Mouse (Mus musculus) limb, embryonic 14.5 days (tissue): Measurements from ENCODE around the gene Nono. TPM values are rescaled to one million over a fixed set of nuclear protein-coding genes. Genes with fewer than 3 reads are reported as not detected.

Experiments
- ATAC-seq: fragments of 200-750 bp; cut with Nextera tagmentation; 2 replicates; pipeline ENCODE4 v1.8.0; 2017; ENCODE audit warnings: low read depth, moderate number of reproducible peaks, moderate TSS enrichment; ENCODE audit not compliant: low FRiP score
- DNase-seq: peaks from one replicate; pipeline ENCODE4 v3.0.0-alpha.2; 2015; ENCODE audit warnings: low spot score
- H3K27ac ChIP-seq: fragments of 300-500 bp; sonication (generic); replicated peaks from 2 replicates; pipeline ENCODE4 v1.5.1; 2014; ENCODE audit warnings: low read depth, mild to moderate bottlenecking, low read length, moderate library complexity, mixed read lengths
- H3K27me3 ChIP-seq: fragments of 300-500 bp; sonication (generic); 2 replicates; pipeline ENCODE4 v1.6.1; 2014; ENCODE audit warnings: low read length, mixed read lengths; ENCODE audit not compliant: control insufficient read depth, insufficient read depth
- H3K36me3 ChIP-seq: fragments of 300-500 bp; sonication (generic); 2 replicates; pipeline ENCODE4 v1.6.1; 2014; ENCODE audit warnings: mild to moderate bottlenecking, low read length, moderate library complexity, mixed read lengths; ENCODE audit not compliant: control insufficient read depth, insufficient read depth
- H3K4me1 ChIP-seq: fragments of 300-500 bp; sonication (generic); 2 replicates; pipeline ENCODE4 v1.6.1; 2014; ENCODE audit warnings: antibody characterized with exemption, low read length, mixed read lengths; ENCODE audit not compliant: control insufficient read depth, insufficient read depth
- H3K4me2 ChIP-seq: fragments of 300-500 bp; sonication (generic); replicated peaks from 2 replicates; pipeline ENCODE4 v1.6.1; 2014; ENCODE audit warnings: low read depth, mild to moderate bottlenecking, low read length, moderate library complexity; ENCODE audit not compliant: severe bottlenecking
- H3K4me3 ChIP-seq: fragments of 300-500 bp; sonication (generic); replicated peaks from 2 replicates; pipeline ENCODE4 v1.5.1; 2014; ENCODE audit warnings: low read length
- H3K9ac ChIP-seq: fragments of 300-500 bp; sonication (generic); 2 replicates; pipeline ENCODE4 v1.6.1; 2014; ENCODE audit warnings: mild to moderate bottlenecking, low read depth, low read length, moderate library complexity; ENCODE audit not compliant: severe bottlenecking
- H3K9me3 ChIP-seq: fragments of 300-500 bp; sonication (generic); 2 replicates; pipeline ENCODE4 v1.6.1; 2016; ENCODE audit warnings: low read length; ENCODE audit not compliant: control insufficient read depth
- POLR2A ChIP-seq: fragments of 200-500 bp; IDR thresholded peaks from 2 replicates; pipeline ENCODE4 v1.8.0; 2012; ENCODE audit warnings: inconsistent platforms, mild to moderate bottlenecking, moderate library complexity, borderline replicate concordance; ENCODE audit not compliant: insufficient read depth, insufficient read length; ENCODE audit errors: extremely low read depth
- WGBS: fragments of 180-500 bp; shearing (Covaris S2); extraction: QIAGEN DNeasy Blood & Tissue Kit; methylation state at CpG from one replicate; pipeline ENCODE4 v1.1.7; 2014; 5-methylcytosine and 5-hydroxymethylcytosine counted together
- polyA plus RNA-seq, 2 experiments: library from polyadenylated mRNA; depleted of rRNA in 1 of 2; stranded (reverse) in 1 of 2; unstranded in 1 of 2; fragments of >200 nt; fragmentation: Nextera tagmentation in 1 of 2; extraction: Ambion mirVana in 1 of 2; gene quantifications; 2 replicates each; pipeline versions ENCODE4 v1.2.1 to v1.2.3; 2012 to 2014

The Nono gene
- polyA plus RNA-seq, 2 experiments: 362 to 421 TPM

DNA sequence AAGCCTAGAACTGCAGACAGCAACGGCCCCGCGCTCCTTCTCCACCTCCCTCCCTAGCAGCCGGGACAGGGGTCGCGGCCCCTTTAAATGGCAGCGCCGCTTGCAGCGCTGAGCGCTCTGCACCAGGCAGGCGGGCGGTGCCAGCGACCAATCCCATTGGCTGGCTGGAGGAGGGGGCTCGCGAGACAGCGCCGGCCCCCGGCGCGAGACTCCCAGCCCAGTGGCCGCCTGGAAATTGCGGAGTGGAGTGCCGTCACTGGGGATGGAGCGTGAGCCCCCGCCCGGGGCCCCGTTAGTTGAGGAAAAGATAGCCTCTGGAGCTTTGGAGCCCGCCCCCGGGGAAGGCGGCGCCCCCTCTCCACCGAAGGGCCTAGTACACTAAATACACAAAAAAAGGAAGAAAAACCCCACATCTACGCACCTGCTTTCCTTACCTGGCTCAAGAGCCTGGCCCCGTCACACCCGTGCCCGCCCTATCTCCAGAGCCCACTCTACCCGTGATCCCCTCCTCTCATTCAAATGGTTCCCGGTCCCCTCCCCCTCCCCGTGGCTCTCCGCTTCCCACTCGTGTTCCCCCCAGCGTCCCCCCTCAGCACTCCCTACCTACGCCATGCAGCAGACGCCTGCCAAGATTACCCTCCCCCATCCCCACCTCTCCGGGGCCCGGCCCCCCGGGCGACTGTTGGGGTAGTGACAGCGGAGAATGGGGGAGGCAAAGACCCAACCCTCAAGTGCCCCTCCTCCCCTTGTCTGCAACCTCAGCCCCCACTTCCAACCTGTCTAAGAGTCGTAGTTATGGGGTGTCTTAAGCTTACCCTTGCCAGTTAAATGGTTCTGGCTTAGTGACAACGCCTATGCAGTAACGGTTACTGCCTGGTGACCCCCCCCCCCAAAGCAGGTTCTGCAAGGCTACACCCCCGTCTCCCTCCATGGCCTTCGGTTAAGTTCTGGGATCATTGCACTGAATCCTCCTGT, 9.1 kb upstream of the Nono start:
- H3K27me3 ChIP-seq: no peaks in the 10 kb centered on the region
- DNase-seq (peak; percentile 91), ATAC-seq (peak; percentile 96)
- no peak for TF ChIP-seq POLR2A
- H3K36me3 ChIP-seq: peaks cover 6% of the 10 kb centered on the region
- no peaks in the 10 kb centered on the region for H3K4me1 ChIP-seq
- H3K9ac ChIP-seq: peak overlapping the region; percentile 70
- peak overlapping the region; percentile 70 for H3K27ac ChIP-seq
- WGBS: 21% methylated on average over 43 of the region's 54 CpGs
- peak overlapping the region; percentile 60 for H3K4me2 ChIP-seq
- peak overlapping the region; percentile 57 for H3K4me3 ChIP-seq
- no peaks in the 10 kb centered on the region for H3K9me3 ChIP-seq

DNA sequence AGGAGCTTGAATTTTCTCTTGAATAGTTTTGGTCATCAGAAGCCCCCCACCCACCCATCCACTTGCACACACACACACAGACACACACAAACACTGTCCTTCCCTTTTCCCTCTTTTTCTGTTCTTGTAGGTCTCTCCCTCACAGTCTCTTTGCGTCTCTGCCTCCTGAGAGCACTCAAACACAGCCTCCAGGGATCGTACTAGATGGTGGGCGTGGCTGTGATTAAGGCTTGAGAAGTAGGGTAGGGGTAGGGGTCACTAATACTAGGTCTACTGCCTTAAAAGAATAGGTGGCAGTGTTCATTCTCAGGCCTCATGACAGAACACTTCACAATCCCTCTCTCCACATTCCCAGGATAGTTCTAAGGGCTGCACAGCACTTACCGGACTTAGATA, 8.4 kb upstream of the Nono start, which contains the start of gene Zmym3:
TSS of gene Zmym3 (minus strand) at position 150 of the 396 bp plus-strand sequence.
- DNase-seq: no peak

DNA sequence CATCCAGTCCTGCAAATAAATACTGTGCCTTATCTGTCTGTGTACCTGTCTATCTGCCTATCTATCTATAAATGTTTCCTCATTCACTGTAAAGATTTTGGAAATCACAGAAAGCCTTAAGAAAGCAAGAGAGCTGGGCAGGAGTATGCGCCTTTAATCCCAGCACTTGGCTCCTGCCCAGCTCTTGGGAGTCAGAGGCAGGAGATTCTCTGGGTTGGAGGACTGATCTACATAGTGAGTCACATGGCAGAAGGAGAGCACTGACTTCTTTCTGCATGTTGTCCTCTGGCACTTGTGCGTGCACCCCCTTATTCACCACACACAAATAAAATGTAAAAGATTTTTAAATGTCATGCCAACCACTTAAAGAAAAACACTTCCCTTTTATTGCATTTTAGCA, 5.7 kb upstream of the Nono start:
- Histone ChIP-seq H3K9ac (no peak overlapping the region), H3K27ac (no peak overlapping the region), H3K4me3 (no peak overlapping the region), H3K36me3 (no peaks in the 10 kb centered on the region), H3K4me2 (no peak overlapping the region), H3K9me3 (no peaks in the 10 kb centered on the region), H3K27me3 (no peaks in the 10 kb centered on the region), H3K4me1 (no peaks in the 10 kb centered on the region)
- ATAC-seq (no peak), DNase-seq (no peak)
- no peak for TF ChIP-seq POLR2A
- WGBS: 82% methylated on average over 2 of the region's 2 CpGs

More for the DNA sequence above, 8.4 kb upstream of the Nono start, which contains the start of gene Zmym3:
- no peaks in the 10 kb centered on the region for H3K4me1 ChIP-seq
- no peak for ATAC-seq
- H3K9me3 ChIP-seq: no peaks in the 10 kb centered on the region
- H3K36me3 ChIP-seq: peaks cover under 1% of the 10 kb centered on the region; the same call in 1 of the 2 replicates
- peak within 1 kb of the TSS; percentile 70 for H3K9ac ChIP-seq
- WGBS: 19% methylated on average over 4 of the region's 4 CpGs
- no peaks in the 10 kb centered on the region for H3K27me3 ChIP-seq
- peak within 1 kb of the TSS; percentile 50 for H3K4me2 ChIP-seq
- TF ChIP-seq POLR2A: no peak
- H3K4me3 ChIP-seq: peak within 1 kb of the TSS; percentile 57
- H3K27ac ChIP-seq: peak within 1 kb of the TSS; percentile 67

GRCm38 (mm10) chrX:101427774-101428173, 1.3 kb upstream of the Nono start:
- no peak for TF ChIP-seq POLR2A
- DNase-seq: no peak
- Histone ChIP-seq H3K4me3 (no peak overlapping the region), H3K36me3 (peaks cover 18% of the 10 kb centered on the region), H3K27ac (no peak overlapping the region), H3K9me3 (no peaks in the 10 kb centered on the region), H3K9ac (no peak overlapping the region), H3K27me3 (no peaks in the 10 kb centered on the region), H3K4me2 (no peak overlapping the region), H3K4me1 (no peaks in the 10 kb centered on the region)
- WGBS: 10% methylated on average over 1 of the region's 1 CpGs
- no peak for ATAC-seq

DNA sequence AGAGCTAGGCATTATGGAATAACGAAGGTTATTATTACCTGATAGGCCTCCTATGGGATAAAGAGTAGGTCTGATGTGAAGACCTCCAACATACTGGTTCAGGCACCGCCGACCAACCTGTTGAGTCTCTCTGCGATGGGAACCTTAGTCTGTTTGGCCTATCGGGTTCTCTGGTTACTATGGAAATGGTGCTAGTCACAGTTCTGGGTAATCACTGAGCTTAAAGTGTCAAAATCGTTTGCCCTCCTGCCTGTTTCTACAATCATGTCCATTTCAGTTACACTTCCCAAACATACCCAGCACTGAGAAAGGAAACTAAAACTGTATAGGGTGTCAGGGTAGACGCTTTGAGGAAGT, 355 bp upstream of the Nono start:
- Histone ChIP-seq H3K4me2 (peak overlapping the region; percentile 42), H3K9ac (peak overlapping the region; percentile 21; the same call in 1 of the 2 replicates), H3K27me3 (no peaks in the 10 kb centered on the region), H3K4me3 (peak overlapping the region; percentile 59), H3K36me3 (peaks cover 19% of the 10 kb centered on the region), H3K4me1 (no peaks in the 10 kb centered on the region), H3K27ac (peak overlapping the region; percentile 85), H3K9me3 (no peaks in the 10 kb centered on the region)
- ATAC-seq (no peak), DNase-seq (peak; percentile 5)
- WGBS: 32% methylated on average over 7 of the region's 7 CpGs
- TF ChIP-seq POLR2A: no peak
